Mouse (Mus musculus) thymus, postnatal 0 days (tissue): ENCODE results near the gene Ggt1. TPM values are rescaled to one million over a fixed set of nuclear protein-coding genes. Genes with fewer than 3 reads are reported as not detected.

Source experiments
- DNase-seq: peaks from one replicate; pipeline ENCODE4 v3.0.0-alpha.2; 2015; ENCODE audit warnings: low spot score
- polyA plus RNA-seq: library from polyadenylated mRNA; unstranded; fragments of >200 nt; fragmentation: Nextera tagmentation; extraction: Ambion mirVana; gene quantifications from 2 replicates; pipeline ENCODE4 v1.2.1, GENCODE M21; 2015

The Ggt1 gene
- polyA plus RNA-seq, 1 experiment from 2014 or later = 0.90 TPM

- no peak for DNase-seq
These were observed 9.7 kb downstream of the Ggt1 start for GRCm38 (mm10) chr10:75570981-75571657.

- no peak for DNase-seq
These were observed 10.5 kb downstream of the Ggt1 start for GRCm38 (mm10) chr10:75571937-75572336.

GRCm38 (mm10) chr10:75573181-75573580 is 11.8 kb downstream of the Ggt1 start:
- DNase-seq = no peak

GRCm38 (mm10) chr10:75573965-75574364 is 12.6 kb downstream of the Ggt1 start:
- DNase-seq = no peak

- no peak for DNase-seq
These were observed 17.7 kb downstream of the Ggt1 start for GRCm38 (mm10) chr10:75579129-75579528.

GRCm38 (mm10) chr10:75585876-75586552 is 24.6 kb downstream of the Ggt1 start:
- peak; percentile 90 for DNase-seq

GRCm38 (mm10) chr10:75586553-75586879 is 25.1 kb downstream of the Ggt1 start:
- no peak for DNase-seq

GRCm38 (mm10) chr10:75587781-75588180 is 26.4 kb downstream of the Ggt1 start:
- DNase-seq = no peak

GRCm38 (mm10) chr10:75588336-75588735 is 26.9 kb downstream of the Ggt1 start:
- no peak for DNase-seq

GRCm38 (mm10) chr10:75589129-75589528 is 27.7 kb downstream of the Ggt1 start, which contains the start of gene Ggt5:
Gene Ggt5, plus strand, starts transcription at chr10:75589340.
- DNase-seq = peak; percentile 25

GRCm38 (mm10) chr10:75589651-75590050 is 28.2 kb downstream of the Ggt1 start:
- DNase-seq = peak; percentile 22

- peak; percentile 96 for DNase-seq
These were observed 29.9 kb downstream of the Ggt1 start for GRCm38 (mm10) chr10:75591211-75591894.

GRCm38 (mm10) chr10:75592585-75592984 is 31.2 kb downstream of the Ggt1 start:
- DNase-seq = no peak

GRCm38 (mm10) chr10:75595981-75596380 is 34.6 kb downstream of the Ggt1 start:
- DNase-seq = no peak

GRCm38 (mm10) chr10:75600189-75600730 is 38.9 kb downstream of the Ggt1 start:
- DNase-seq = no peak

GRCm38 (mm10) chr10:75605162-75605846 is 43.9 kb downstream of the Ggt1 start:
- peak; percentile 29 for DNase-seq

GRCm38 (mm10) chr10:75607253-75607652 is 45.8 kb downstream of the Ggt1 start:
- no peak for DNase-seq

- no peak for DNase-seq
These were observed 47.6 kb downstream of the Ggt1 start for GRCm38 (mm10) chr10:75608975-75609374.

GRCm38 (mm10) chr10:75610486-75610885 is 49.1 kb downstream of the Ggt1 start:
- DNase-seq = no peak

- DNase-seq = no peak
These were observed 54.6 kb downstream of the Ggt1 start for GRCm38 (mm10) chr10:75616044-75616443.

GRCm38 (mm10) chr10:75620818-75621217 is 59.4 kb downstream of the Ggt1 start:
- peak; percentile 9 for DNase-seq

GRCm38 (mm10) chr10:75625920-75626319 is 64.5 kb downstream of the Ggt1 start:
- no peak for DNase-seq
